Mouse (Mus musculus): Measurements from ENCODE around the gene Crp. TPM values are rescaled to one million over a fixed set of nuclear protein-coding genes. Genes with fewer than 3 reads are reported as not detected.

Crp gene
- polyA plus RNA-seq, 1 experiment from 2014 or later, result 0.13 TPM

- Histone ChIP-seq H3K9me3 (replicated peaks; ENCODE audit: control insufficient read depth, low read length) (no peaks in the 10 kb centered on the region), H3K27me3 (ENCODE audit: control insufficient read depth, insufficient read depth, low read length) (no peaks in the 10 kb centered on the region), H3K36me3 (ENCODE audit: control insufficient read depth, insufficient read depth) (no peaks in the 10 kb centered on the region), H3K4me1 (ENCODE audit: control insufficient read depth, insufficient read depth, low read length) (no peaks in the 10 kb centered on the region), H3K4me2 (ENCODE audit: low read depth, low read length) (no peak overlapping the region), H3K9ac (ENCODE audit: low read length) (no peak overlapping the region), H3K27ac (ENCODE audit: low read length) (no peak overlapping the region), H3K4me3 (ENCODE audit: low read length) (no peak overlapping the region)
- 89% methylated on average over 3 of the region's 3 CpGs for WGBS
- ATAC-seq (replicated peaks; ENCODE audit: extremely low read depth, insufficient read depth, low FRiP score), result no peak
Measured at GRCm38 (mm10) chr1:172701901-172702300, 4.0 kb downstream of the Crp start.

- Histone ChIP-seq H3K27ac (ENCODE audit: low read length) (no peak overlapping the region), H3K9me3 (replicated peaks; ENCODE audit: control insufficient read depth, low read length) (no peaks in the 10 kb centered on the region), H3K4me3 (ENCODE audit: low read length) (no peak overlapping the region), H3K4me1 (ENCODE audit: control insufficient read depth, insufficient read depth, low read length) (no peaks in the 10 kb centered on the region), H3K36me3 (ENCODE audit: control insufficient read depth, insufficient read depth) (no peaks in the 10 kb centered on the region), H3K27me3 (ENCODE audit: control insufficient read depth, insufficient read depth, low read length) (no peaks in the 10 kb centered on the region), H3K4me2 (ENCODE audit: low read depth, low read length) (no peak overlapping the region), H3K9ac (ENCODE audit: low read length) (no peak overlapping the region)
- WGBS, result 57% methylated on average over 4 of the region's 4 CpGs
- ATAC-seq (replicated peaks; ENCODE audit: extremely low read depth, insufficient read depth, low FRiP score), result no peak
Measured at GRCm38 (mm10) chr1:172704769-172705168, 6.9 kb downstream of the Crp start.

DNA sequence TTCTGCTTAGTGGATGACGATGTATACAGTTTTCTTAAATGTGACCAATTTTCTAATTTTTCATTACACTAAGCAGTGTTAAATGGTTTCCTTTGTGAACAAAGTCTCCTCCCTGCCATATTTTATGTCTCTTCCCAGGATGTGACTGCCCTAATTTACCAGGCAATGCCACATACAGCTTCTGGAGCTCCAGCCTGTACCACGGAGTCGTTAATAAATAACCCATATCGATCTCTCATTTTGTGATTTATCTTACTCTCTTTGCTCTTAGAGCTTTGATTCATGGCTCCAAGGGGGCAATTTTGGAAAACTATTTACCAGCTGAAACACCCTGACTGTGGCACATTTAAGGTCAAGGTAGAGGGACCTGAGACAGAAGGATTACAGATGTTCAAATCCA lies 8.4 kb downstream of the Crp start:
- no peaks in the 10 kb centered on the region for H3K36me3 ChIP-seq (ENCODE audit: control insufficient read depth, insufficient read depth)
- WGBS, result 89% methylated on average over 4 of the region's 4 CpGs
- H3K27ac ChIP-seq (ENCODE audit: low read length), result no peak overlapping the region
- H3K9ac ChIP-seq (ENCODE audit: low read length), result no peak overlapping the region
- H3K27me3 ChIP-seq (ENCODE audit: control insufficient read depth, insufficient read depth, low read length), result no peaks in the 10 kb centered on the region
- no peaks in the 10 kb centered on the region for H3K9me3 ChIP-seq (replicated peaks; ENCODE audit: control insufficient read depth, low read length)
- H3K4me1 ChIP-seq (ENCODE audit: control insufficient read depth, insufficient read depth, low read length), result no peaks in the 10 kb centered on the region
- no peak overlapping the region for H3K4me2 ChIP-seq (ENCODE audit: low read depth, low read length)
- no peak overlapping the region for H3K4me3 ChIP-seq (ENCODE audit: low read length)
- no peak for ATAC-seq (replicated peaks; ENCODE audit: extremely low read depth, insufficient read depth, low FRiP score)

GRCm38 (mm10) chr1:172709788-172710350 lies 12.0 kb downstream of the Crp start:
- WGBS, result 81% methylated on average over 3 of the region's 3 CpGs
- H3K4me2 ChIP-seq (ENCODE audit: low read depth, low read length), result no peak overlapping the region
- ATAC-seq (replicated peaks; ENCODE audit: extremely low read depth, insufficient read depth, low FRiP score), result no peak
- no peak overlapping the region for H3K9ac ChIP-seq (ENCODE audit: low read length)
- H3K4me1 ChIP-seq (ENCODE audit: control insufficient read depth, insufficient read depth, low read length), result no peaks in the 10 kb centered on the region
- H3K27ac ChIP-seq (ENCODE audit: low read length), result no peak overlapping the region
- H3K36me3 ChIP-seq (ENCODE audit: control insufficient read depth, insufficient read depth), result no peaks in the 10 kb centered on the region
- no peaks in the 10 kb centered on the region for H3K9me3 ChIP-seq (replicated peaks; ENCODE audit: control insufficient read depth, low read length)
- H3K4me3 ChIP-seq (ENCODE audit: low read length), result no peak overlapping the region
- no peaks in the 10 kb centered on the region for H3K27me3 ChIP-seq (ENCODE audit: control insufficient read depth, insufficient read depth, low read length)

- Histone ChIP-seq H3K4me3 (ENCODE audit: low read length) (no peak overlapping the region), H3K9ac (ENCODE audit: low read length) (no peak overlapping the region), H3K4me1 (ENCODE audit: control insufficient read depth, insufficient read depth, low read length) (no peaks in the 10 kb centered on the region), H3K4me2 (ENCODE audit: low read depth, low read length) (no peak overlapping the region), H3K36me3 (ENCODE audit: control insufficient read depth, insufficient read depth) (no peaks in the 10 kb centered on the region), H3K27ac (ENCODE audit: low read length) (peak overlapping the region; percentile 78), H3K9me3 (replicated peaks; ENCODE audit: control insufficient read depth, low read length) (no peaks in the 10 kb centered on the region), H3K27me3 (ENCODE audit: control insufficient read depth, insufficient read depth, low read length) (no peaks in the 10 kb centered on the region)
- ATAC-seq (replicated peaks; ENCODE audit: extremely low read depth, insufficient read depth, low FRiP score), result no peak
- WGBS, result 44% methylated on average over 2 of the region's 2 CpGs
Measured at GRCm38 (mm10) chr1:172711396-172711795, 13.5 kb downstream of the Crp start.

DNA sequence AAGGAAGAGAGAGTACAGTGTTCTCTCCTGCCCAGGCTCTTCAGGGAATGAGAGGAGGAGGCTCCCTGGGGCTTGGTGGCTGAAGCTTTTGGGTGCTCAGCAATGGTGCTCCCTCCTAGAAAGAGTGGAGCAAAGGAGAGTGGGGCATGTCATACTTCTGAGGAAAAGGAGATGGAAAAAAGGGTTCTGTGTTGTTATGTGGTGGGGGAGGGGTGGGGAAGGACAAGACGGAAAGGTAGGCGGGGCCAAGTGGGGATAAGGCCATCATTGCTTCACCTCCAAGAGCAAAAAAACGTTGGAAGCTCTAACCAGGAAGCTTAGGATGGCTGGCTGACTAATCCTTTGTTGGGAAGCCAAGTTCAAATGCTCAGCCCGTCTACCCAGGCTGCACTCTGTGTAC lies 14.1 kb downstream of the Crp start:
- 52% methylated on average over 4 of the region's 4 CpGs for WGBS
- Histone ChIP-seq H3K36me3 (ENCODE audit: control insufficient read depth, insufficient read depth) (no peaks in the 10 kb centered on the region), H3K27ac (ENCODE audit: low read length) (peak overlapping the region; percentile 78), H3K27me3 (ENCODE audit: control insufficient read depth, insufficient read depth, low read length) (no peaks in the 10 kb centered on the region), H3K4me1 (ENCODE audit: control insufficient read depth, insufficient read depth, low read length) (no peaks in the 10 kb centered on the region), H3K4me3 (ENCODE audit: low read length) (no peak overlapping the region), H3K9me3 (replicated peaks; ENCODE audit: control insufficient read depth, low read length) (no peaks in the 10 kb centered on the region), H3K4me2 (ENCODE audit: low read depth, low read length) (no peak overlapping the region), H3K9ac (ENCODE audit: low read length) (no peak overlapping the region)
- no peak for ATAC-seq (replicated peaks; ENCODE audit: extremely low read depth, insufficient read depth, low FRiP score)

GRCm38 (mm10) chr1:172751241-172751640 lies 53.4 kb downstream of the Crp start:
- no peak overlapping the region for H3K27ac ChIP-seq (ENCODE audit: low read length)
- no peaks in the 10 kb centered on the region for H3K4me1 ChIP-seq (ENCODE audit: control insufficient read depth, insufficient read depth, low read length)
- WGBS, result 66% methylated on average over 3 of the region's 3 CpGs
- no peaks in the 10 kb centered on the region for H3K27me3 ChIP-seq (ENCODE audit: control insufficient read depth, insufficient read depth, low read length)
- H3K4me2 ChIP-seq (ENCODE audit: low read depth, low read length), result no peak overlapping the region
- H3K9ac ChIP-seq (ENCODE audit: low read length), result no peak overlapping the region
- H3K4me3 ChIP-seq (ENCODE audit: low read length), result no peak overlapping the region
- H3K9me3 ChIP-seq (replicated peaks; ENCODE audit: control insufficient read depth, low read length), result no peaks in the 10 kb centered on the region
- H3K36me3 ChIP-seq (ENCODE audit: control insufficient read depth, insufficient read depth), result no peaks in the 10 kb centered on the region
- ATAC-seq (replicated peaks; ENCODE audit: extremely low read depth, insufficient read depth, low FRiP score), result no peak

DNA sequence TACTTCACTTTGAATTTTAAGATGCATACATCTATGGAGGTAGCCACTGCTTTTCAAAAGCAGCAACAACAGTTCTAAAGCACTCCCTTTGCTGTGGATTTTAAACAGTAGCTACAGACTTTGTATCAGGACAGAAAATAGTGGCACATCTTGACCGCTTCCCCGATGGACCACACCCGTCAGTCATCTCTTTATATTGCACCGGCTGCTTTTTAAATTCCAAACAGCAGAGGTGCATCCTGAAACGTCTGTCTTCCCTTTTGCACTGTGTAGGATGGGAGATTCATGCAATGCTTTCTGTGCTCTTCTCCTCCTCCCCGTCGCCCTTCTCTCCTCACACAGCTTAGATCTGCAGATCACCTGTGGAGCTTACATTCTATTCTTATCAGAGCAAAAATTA lies 57.3 kb downstream of the Crp start:
- H3K4me3 ChIP-seq (ENCODE audit: low read length), result no peak overlapping the region
- no peak overlapping the region for H3K9ac ChIP-seq (ENCODE audit: low read length)
- H3K36me3 ChIP-seq (ENCODE audit: control insufficient read depth, insufficient read depth), result no peaks in the 10 kb centered on the region
- H3K27me3 ChIP-seq (ENCODE audit: control insufficient read depth, insufficient read depth, low read length), result no peaks in the 10 kb centered on the region
- H3K9me3 ChIP-seq (replicated peaks; ENCODE audit: control insufficient read depth, low read length), result no peaks in the 10 kb centered on the region
- no peak overlapping the region for H3K4me2 ChIP-seq (ENCODE audit: low read depth, low read length)
- no peak for ATAC-seq (replicated peaks; ENCODE audit: extremely low read depth, insufficient read depth, low FRiP score)
- no peaks in the 10 kb centered on the region for H3K4me1 ChIP-seq (ENCODE audit: control insufficient read depth, insufficient read depth, low read length)
- no peak overlapping the region for H3K27ac ChIP-seq (ENCODE audit: low read length)
- WGBS, result 69% methylated on average over 7 of the region's 7 CpGs

DNA sequence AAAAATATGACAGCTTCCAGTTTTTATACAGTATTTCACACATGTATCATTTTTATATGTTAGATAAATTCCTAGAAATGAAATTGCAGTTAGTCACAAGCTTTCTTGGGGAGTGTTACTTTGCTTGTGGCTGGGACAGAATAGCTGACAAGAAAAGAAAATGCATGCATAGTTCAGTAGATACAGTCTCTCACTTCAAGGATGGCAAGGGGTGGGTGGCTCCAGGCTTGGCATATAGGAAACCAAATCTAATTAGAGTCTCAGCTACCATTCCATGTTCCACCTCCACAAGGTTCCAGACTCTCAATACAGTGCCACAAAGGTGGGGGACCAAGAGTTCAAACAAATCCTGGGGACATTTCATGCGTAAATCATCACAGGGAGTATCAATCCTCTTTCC lies 61.7 kb downstream of the Crp start:
- H3K4me1 ChIP-seq (ENCODE audit: control insufficient read depth, insufficient read depth, low read length), result no peaks in the 10 kb centered on the region
- no peak overlapping the region for H3K27ac ChIP-seq (ENCODE audit: low read length)
- 71% methylated on average over 1 of the region's 1 CpGs for whole genome bisulfite sequencing
- no peak overlapping the region for H3K4me3 ChIP-seq (ENCODE audit: low read length)
- no peaks in the 10 kb centered on the region for H3K9me3 ChIP-seq (replicated peaks; ENCODE audit: control insufficient read depth, low read length)
- no peaks in the 10 kb centered on the region for H3K36me3 ChIP-seq (ENCODE audit: control insufficient read depth, insufficient read depth)
- no peak overlapping the region for H3K4me2 ChIP-seq (ENCODE audit: low read depth, low read length)
- no peak overlapping the region for H3K9ac ChIP-seq (ENCODE audit: low read length)
- ATAC-seq (replicated peaks; ENCODE audit: extremely low read depth, insufficient read depth, low FRiP score), result no peak
- no peaks in the 10 kb centered on the region for H3K27me3 ChIP-seq (ENCODE audit: control insufficient read depth, insufficient read depth, low read length)
